Mouse (Mus musculus) gastrocnemius, postnatal 36 days (tissue): ENCODE measurements at regions not wholly inside any gene's neighbourhood (a gene's known extent, or its start where the extent isn't known, plus 50 kb on each side); places are given as distances from the start of the nearest gene placed in this dataset.

ENCODE experiments used
- DNase-seq, 2 experiments: peaks; one replicate each; pipeline ENCODE4 v3.0.0; 2022
- intact Hi-C: fragments of 180-260 bp; cut with DNase I; formaldehyde crosslinking; loops from one replicate; pipeline ENCODE4 v1.15.1; 2025

- DNase-seq, result no peak
- intact Hi-C loops, result no loop called here
Measured at GRCm38 (mm10) chr8:34756916-34757315, 645.4 kb upstream of the Gm10131 start.

DNA sequence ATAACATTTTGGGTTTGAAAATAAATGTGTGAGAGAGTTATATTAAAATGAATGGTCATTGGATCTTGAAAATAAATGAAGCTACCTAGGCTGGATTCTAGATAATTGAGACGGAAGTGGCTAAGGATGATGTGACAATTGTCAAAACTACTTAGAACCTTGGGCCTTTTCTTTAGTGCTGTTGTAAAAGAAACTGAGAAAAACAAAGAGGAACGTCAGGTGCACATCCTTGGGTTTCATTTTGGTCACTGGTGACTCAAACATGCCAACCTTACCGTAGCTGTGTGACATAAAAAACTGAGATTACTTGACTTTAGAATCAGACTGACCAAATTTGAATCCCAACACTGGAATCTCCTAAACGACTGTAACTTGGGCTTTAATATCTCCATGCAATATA is 644.6 kb upstream of the Gm10131 start:
- no peak for DNase-seq
- intact Hi-C loops, result no loop called here

- intact Hi-C loops, result no loop called here
- no peak for DNase-seq
Measured at GRCm38 (mm10) chr8:34755480-34755879, 643.9 kb upstream of the Gm10131 start.

- intact Hi-C loops, result no loop called here
Measured at GRCm38 (mm10) chr8:34753046-34753445, 641.5 kb upstream of the Gm10131 start.

DNA sequence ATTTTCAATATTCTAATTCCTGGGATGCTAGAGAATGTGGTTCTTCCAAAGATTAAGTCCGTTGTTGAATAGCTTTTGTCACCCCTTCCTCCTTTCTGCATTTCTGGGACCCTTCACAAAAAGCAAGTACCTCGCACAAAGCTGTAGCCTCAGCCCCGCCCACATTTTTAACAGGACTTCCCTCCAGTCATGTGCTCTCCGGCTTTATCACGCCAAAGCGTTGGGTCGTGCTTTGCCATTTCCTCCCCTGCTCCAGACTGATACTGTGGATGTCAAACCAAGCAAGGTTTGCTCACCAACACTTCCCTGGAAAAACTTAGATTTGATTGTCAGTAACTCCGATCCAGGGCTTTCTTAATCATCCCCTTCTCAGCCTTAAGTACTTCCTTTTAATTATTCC is 637.0 kb upstream of the Gm10131 start:
- DNase-seq, result no peak
- intact Hi-C loops, result no loop called here

More at GRCm38 (mm10) chr8:34753046-34753445, 641.5 kb upstream of the Gm10131 start:
- DNase-seq, result no peak

GRCm38 (mm10) chr8:34745706-34746105 is 634.2 kb upstream of the Gm10131 start:
- no peak for DNase-seq
- intact Hi-C loops, result no loop called here

- DNase-seq, result no peak
- intact Hi-C loops, result no loop called here
Measured at GRCm38 (mm10) chr8:34744682-34745081, 633.1 kb upstream of the Gm10131 start.

DNA sequence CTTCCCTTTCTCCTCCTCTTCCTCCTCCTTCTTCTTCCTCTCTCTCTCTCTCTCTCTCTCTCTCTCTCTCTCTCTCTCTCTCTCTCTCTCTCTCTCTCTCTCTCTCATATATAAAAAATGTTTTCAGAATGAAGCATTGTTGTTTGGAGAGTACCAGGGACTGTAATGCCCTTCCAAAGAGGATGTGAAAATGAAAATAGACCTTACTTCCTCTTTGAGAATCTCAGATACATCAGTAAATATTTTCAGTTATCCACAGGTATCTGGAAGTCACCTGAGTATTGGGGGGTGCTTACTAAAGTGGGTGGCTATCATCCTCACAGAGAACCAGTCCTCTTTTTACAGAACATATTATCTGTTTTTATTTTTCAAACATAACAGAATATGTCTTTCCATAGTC is 632.6 kb upstream of the Gm10131 start:
- intact Hi-C loops, result no loop called here
- DNase-seq, result no peak

- DNase-seq, result no peak
- intact Hi-C loops, result no loop called here
Measured at GRCm38 (mm10) chr8:34743137-34743536, 631.6 kb upstream of the Gm10131 start.

GRCm38 (mm10) chr8:34740836-34741235 is 629.3 kb upstream of the Gm10131 start:
- intact Hi-C loops, result no loop called here
- no peak for DNase-seq

DNA sequence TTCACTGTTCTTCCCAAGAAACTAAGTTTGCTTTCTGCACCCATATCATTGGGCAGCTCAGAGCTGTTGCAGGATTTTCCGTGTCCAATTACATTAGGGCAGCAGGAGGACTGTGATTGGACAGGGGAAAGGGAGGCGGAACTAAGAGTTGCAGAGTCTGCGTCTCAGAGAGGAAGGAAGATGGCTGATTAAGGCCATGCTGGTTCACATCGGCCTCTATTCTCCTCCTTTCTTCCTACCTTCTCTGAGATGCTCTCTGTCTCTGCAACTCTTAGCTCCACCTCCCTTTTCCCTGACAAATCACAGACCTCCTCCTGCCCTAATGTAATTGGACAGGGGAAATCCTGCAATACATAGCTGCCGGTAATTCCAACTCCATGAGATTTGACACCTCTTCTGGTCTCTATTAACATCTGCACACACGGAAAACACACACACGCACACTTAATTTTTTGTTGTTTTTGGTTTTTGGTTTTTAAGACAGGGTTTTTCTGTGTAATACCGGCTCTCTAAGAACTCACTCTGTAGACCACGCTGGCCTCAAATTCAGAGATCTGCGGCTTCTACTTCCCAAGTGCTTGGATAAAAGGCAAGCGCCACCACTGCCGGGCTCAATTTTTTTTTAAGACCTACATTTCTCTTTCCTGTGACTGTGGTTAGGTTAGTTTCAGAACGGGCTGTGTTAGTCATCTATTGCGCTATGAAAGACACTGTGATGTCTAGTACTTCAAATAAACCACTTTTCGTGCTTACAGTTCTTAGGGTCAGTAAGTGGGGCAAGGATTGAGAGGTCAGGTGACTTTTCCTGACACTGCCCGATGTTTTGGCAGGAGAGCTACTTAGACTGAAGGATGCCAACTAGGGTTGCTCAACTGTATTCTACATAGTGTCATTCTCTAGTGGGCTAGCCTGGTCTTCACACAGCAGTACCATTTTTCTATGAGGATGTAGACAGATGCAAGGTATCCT is 628.6 kb upstream of the Gm10131 start:
- intact Hi-C loops, result no loop called here
- no peak for DNase-seq

GRCm38 (mm10) chr8:34736214-34736613 is 624.7 kb upstream of the Gm10131 start:
- intact Hi-C loops, result no loop called here
- DNase-seq, result no peak

GRCm38 (mm10) chr8:34735006-34735405 is 623.5 kb upstream of the Gm10131 start:
- intact Hi-C loops, result no loop called here
- DNase-seq, result no peak

GRCm38 (mm10) chr8:34732808-34733207 is 621.3 kb upstream of the Gm10131 start:
- intact Hi-C loops, result no loop called here
- no peak for DNase-seq

DNA sequence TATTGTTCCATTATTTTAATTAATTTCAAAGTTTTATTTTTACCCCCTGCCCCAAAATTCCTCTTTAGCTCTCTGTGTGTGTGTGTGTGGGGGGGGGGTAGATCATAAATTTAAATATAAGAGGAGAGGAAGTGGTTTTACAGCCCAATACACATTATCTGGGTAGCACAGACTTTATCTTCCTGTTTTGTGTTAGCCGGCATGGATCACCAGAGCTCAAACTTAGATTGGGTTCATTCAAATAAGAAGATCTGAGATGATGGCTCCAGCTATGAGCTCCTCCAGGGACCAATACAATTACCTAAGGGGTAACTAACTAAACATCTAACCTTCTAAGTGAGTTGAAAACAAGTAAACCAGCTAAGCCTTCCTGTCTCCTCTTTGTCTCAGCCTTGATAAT is 620.8 kb upstream of the Gm10131 start:
- DNase-seq, result no peak
- intact Hi-C loops, result no loop called here

GRCm38 (mm10) chr8:34731096-34731999 is 619.8 kb upstream of the Gm10131 start:
- DNase-seq, result no peak
- intact Hi-C loops, result no loop called here

- DNase-seq, result no peak
- intact Hi-C loops, result no loop called here
Measured at GRCm38 (mm10) chr8:34729585-34729984, 618.0 kb upstream of the Gm10131 start.

- no peak for DNase-seq
- intact Hi-C loops, result no loop called here
Measured at GRCm38 (mm10) chr8:34727699-34728098, 616.2 kb upstream of the Gm10131 start.

DNA sequence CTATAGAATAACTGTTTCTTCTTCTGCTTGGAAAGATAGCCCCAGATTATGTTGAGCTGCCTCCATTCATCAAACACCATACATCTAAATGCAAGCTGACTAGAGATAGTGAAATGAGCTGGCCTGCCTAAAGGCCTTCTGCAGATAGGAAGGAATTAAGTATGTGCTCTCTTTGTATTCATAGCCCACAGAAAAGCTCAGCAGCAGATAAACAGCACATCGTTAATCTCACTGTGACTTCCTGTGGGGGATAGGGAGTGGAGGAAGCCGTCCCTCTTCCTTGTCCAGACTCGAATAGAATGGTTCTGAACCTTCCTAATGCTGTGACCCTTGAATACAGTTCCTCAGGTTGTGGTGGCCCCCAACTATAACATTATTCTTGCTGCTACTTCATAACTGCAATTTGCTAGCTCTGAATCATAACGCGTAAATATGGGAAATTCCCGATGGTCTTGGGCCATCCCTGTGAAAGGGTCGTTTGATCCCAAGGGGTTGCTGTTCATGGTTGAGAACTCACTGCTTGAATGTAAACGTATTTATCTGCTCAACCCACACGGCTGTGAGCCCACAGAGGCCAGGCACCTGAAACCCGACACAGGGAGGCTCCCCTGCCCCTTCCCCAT is 614.7 kb upstream of the Gm10131 start:
- no peak for DNase-seq
- intact Hi-C loops, result no loop called here

GRCm38 (mm10) chr8:34725546-34725945 is 614.0 kb upstream of the Gm10131 start:
- no peak for DNase-seq
- intact Hi-C loops, result no loop called here
